Mouse (Mus musculus): ENCODE measurements at regions not wholly inside any gene's neighbourhood (a gene's known extent, or its start where the extent isn't known, plus 50 kb on each side); places are given as distances from the start of the nearest gene placed in this dataset.

DNA sequence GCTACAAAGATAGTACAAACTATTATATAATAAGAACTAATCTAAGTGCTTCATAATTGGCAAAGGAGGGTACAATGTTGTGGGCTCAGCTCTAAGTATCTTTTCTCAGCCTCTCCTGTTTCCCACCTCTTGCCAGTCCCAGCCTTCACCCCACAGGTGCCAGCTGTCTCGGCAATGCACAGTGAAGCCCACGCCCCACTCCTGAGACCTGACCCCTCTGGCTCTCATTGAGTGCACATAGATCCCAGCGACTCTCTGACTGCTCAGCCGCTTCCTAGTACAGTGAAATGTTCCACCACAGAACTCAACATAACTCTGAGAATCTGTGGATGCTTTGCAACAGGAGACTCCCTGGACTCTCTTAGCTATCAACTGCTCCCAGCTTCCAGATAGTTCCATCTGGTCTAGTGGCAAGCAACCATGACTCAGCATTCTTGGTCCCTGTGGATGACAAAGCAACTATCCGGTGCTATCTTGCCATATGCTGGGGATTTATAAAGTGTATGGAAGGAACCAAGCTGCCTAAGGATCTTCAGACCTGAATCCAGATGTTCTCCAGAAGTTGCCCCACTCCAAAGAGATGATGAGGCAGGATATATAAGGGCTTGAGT is 277.5 kb downstream of the Qk start:
- Histone ChIP-seq H3K9ac (replicated peaks; ENCODE audit: low read depth) (no peak overlapping the region), H3K4me2 (replicated peaks; ENCODE audit: low read depth, low read length) (no peak overlapping the region), H3K36me3 (ENCODE audit: insufficient read depth, low read length) (no peaks in the 10 kb centered on the region), H3K27me3 (replicated peaks; ENCODE audit: insufficient read depth, low read length) (no peaks in the 10 kb centered on the region), H3K4me1 (ENCODE audit: insufficient read depth, low read depth, low read length) (peaks cover 3% of the 10 kb centered on the region; the same call in 1 of the 2 replicates), H3K27ac (ENCODE audit: low read length) (no peak overlapping the region), H3K4me3 (ENCODE audit: low read depth, low read length) (no peak overlapping the region), H3K9me3 (ENCODE audit: low read length) (no peaks in the 10 kb centered on the region)
- TF ChIP-seq CTCF (IDR thresholded peaks at IDR 0.05) (no peak), EP300 (IDR thresholded peaks at IDR 0.05) (no peak)
- WGBS, result 79% methylated on average over 5 of the region's 5 CpGs
- no peak for DNase-seq (ENCODE audit: low spot score)
- no peak for ATAC-seq

DNA sequence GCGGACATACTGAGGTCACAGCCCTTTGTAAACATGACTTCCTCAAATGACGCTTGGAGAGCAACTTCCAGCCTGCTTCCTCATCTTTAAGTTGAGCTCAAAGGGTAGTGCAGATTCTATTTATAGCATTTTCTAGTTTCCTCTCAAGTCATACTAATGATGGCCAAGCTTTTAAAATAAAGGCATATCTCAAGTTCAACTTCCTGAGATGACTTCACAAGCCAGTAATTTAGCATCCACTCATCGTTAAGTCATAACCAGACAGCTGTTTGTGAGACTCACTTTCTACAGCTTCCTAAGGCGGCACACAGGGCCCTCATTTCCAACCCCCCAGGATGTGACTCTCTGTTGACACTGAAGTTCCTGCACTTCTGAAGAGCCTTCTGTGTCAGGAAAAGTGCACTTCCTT is 278.7 kb downstream of the Qk start:
- peaks cover 3% of the 10 kb centered on the region; the same call in 1 of the 2 replicates for H3K4me1 ChIP-seq (ENCODE audit: insufficient read depth, low read depth, low read length)
- DNase-seq (ENCODE audit: low spot score) (peak; percentile 79), ATAC-seq (peak; percentile 84)
- WGBS, result 20% methylated on average over 4 of the region's 4 CpGs
- no peak overlapping the region for H3K9ac ChIP-seq (replicated peaks; ENCODE audit: low read depth)
- no peaks in the 10 kb centered on the region for H3K27me3 ChIP-seq (replicated peaks; ENCODE audit: insufficient read depth, low read length)
- H3K36me3 ChIP-seq (ENCODE audit: insufficient read depth, low read length), result no peaks in the 10 kb centered on the region
- H3K9me3 ChIP-seq (ENCODE audit: low read length), result no peaks in the 10 kb centered on the region
- no peak overlapping the region for H3K4me3 ChIP-seq (ENCODE audit: low read depth, low read length)
- 0 out of 2 replicates have a peak overlapping the region, but pooled peaks have one; percentile 64 for H3K27ac ChIP-seq (ENCODE audit: low read length)
- no peak overlapping the region for H3K4me2 ChIP-seq (replicated peaks; ENCODE audit: low read depth, low read length)
- no peak for TF ChIP-seq CTCF (IDR thresholded peaks at IDR 0.05)
- TF ChIP-seq EP300 (IDR thresholded peaks at IDR 0.05), result peak; percentile 94

DNA sequence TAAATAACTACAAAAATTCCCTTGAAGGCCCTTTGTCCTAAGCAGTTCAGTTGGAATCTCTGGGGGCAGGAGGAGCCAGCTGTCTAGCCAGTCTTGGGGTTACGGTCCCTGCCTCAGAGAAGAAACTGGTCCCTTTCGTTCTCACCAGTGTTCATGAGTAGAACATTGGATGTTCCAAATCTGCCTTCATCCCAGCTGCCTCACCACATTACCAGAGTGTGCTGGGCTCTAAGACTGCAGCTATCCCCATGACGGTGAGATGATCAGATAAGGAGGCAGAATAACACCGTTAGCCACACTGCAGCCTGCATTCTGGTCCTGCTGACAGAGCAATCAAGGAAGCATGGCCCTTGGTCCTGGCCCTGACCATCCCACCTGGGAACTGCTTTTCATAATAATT is 279.3 kb downstream of the Qk start:
- Histone ChIP-seq H3K9ac (replicated peaks; ENCODE audit: low read depth) (no peak overlapping the region), H3K27me3 (replicated peaks; ENCODE audit: insufficient read depth, low read length) (no peaks in the 10 kb centered on the region), H3K27ac (ENCODE audit: low read length) (peak overlapping the region; percentile 64; the same call in 1 of the 2 replicates), H3K36me3 (ENCODE audit: insufficient read depth, low read length) (no peaks in the 10 kb centered on the region), H3K4me1 (ENCODE audit: insufficient read depth, low read depth, low read length) (peaks cover 3% of the 10 kb centered on the region; the same call in 1 of the 2 replicates), H3K4me2 (replicated peaks; ENCODE audit: low read depth, low read length) (no peak overlapping the region), H3K4me3 (ENCODE audit: low read depth, low read length) (no peak overlapping the region), H3K9me3 (ENCODE audit: low read length) (no peaks in the 10 kb centered on the region)
- DNase-seq (ENCODE audit: low spot score) (no peak), ATAC-seq (no peak)
- 40% methylated on average over 4 of the region's 4 CpGs for WGBS
- TF ChIP-seq EP300 (IDR thresholded peaks at IDR 0.05) (no peak), CTCF (IDR thresholded peaks at IDR 0.05) (no peak)

DNA sequence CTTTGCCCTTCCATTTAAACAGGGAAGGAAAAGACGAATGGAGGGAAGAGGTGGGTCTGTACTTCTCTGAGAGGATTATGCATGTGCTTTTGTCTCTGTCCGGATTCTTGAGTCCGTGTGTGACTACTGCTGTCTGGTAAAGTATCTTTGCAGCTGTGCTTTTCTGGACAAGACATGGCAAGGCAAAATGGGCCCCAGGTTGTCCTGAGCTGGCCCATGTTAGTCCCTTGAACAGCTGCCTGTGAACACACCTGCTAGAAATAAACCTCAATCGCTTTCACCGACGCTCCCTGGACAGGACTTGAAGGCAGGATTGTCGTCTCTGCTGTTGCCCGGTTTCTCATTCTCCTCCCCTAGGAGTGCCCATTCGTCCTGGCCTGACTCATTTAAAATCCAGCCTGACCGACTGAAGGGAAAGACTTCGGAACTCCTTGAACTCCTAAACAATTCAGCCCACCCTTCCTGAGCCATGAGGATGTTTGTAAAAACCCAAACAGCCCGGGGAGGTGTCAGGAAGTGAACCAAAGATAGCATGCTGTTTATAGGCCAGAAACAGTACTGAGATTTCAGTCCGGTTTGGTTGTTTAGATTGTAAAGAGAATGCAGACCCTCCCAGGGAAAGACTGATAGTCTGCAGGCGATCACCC is 281.7 kb downstream of the Qk start:
- ATAC-seq (peak; percentile 80), DNase-seq (ENCODE audit: low spot score) (peak; percentile 71)
- Histone ChIP-seq H3K27me3 (replicated peaks; ENCODE audit: insufficient read depth, low read length) (no peaks in the 10 kb centered on the region), H3K9ac (replicated peaks; ENCODE audit: low read depth) (no peak overlapping the region), H3K27ac (ENCODE audit: low read length) (peak overlapping the region; percentile 66), H3K4me3 (ENCODE audit: low read depth, low read length) (no peak overlapping the region), H3K36me3 (ENCODE audit: insufficient read depth, low read length) (no peaks in the 10 kb centered on the region), H3K4me2 (replicated peaks; ENCODE audit: low read depth, low read length) (no peak overlapping the region), H3K9me3 (ENCODE audit: low read length) (no peaks in the 10 kb centered on the region), H3K4me1 (ENCODE audit: insufficient read depth, low read depth, low read length) (peaks cover 3% of the 10 kb centered on the region; the same call in 1 of the 2 replicates)
- 47% methylated on average over 14 of the region's 14 CpGs for WGBS
- TF ChIP-seq CTCF (IDR thresholded peaks at IDR 0.05), result no peak
- TF ChIP-seq EP300 (IDR thresholded peaks at IDR 0.05), result peak; percentile 98

DNA sequence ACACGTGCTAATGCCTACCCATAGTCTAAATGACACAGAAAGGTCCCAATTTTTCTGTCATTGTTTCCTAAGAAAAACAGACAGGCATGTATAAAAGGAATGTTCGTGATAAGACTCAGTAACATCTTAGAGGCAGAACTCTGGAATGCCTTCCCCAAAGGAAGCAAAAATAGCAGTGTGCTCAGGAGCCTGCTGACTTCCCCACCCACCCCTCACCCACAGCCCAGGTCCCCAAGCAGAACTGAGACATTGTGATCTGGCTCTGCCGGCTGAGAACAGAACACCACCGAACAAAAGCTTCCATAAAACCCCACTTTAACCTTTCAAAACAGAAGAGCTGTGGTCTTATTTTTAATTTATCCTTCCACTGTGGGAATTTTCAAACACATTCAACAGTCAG is 286.1 kb downstream of the Qk start:
- H3K4me2 ChIP-seq (replicated peaks; ENCODE audit: low read depth, low read length), result no peak overlapping the region
- H3K36me3 ChIP-seq (ENCODE audit: insufficient read depth, low read length), result no peaks in the 10 kb centered on the region
- ATAC-seq (no peak), DNase-seq (ENCODE audit: low spot score) (no peak)
- H3K27me3 ChIP-seq (replicated peaks; ENCODE audit: insufficient read depth, low read length), result no peaks in the 10 kb centered on the region
- no peak overlapping the region for H3K4me3 ChIP-seq (ENCODE audit: low read depth, low read length)
- no peak overlapping the region for H3K9ac ChIP-seq (replicated peaks; ENCODE audit: low read depth)
- H3K9me3 ChIP-seq (ENCODE audit: low read length), result no peaks in the 10 kb centered on the region
- 39% methylated on average over 4 of the region's 4 CpGs for WGBS
- H3K4me1 ChIP-seq (ENCODE audit: insufficient read depth, low read depth, low read length), result no peaks in the 10 kb centered on the region
- no peak for TF ChIP-seq EP300 (IDR thresholded peaks at IDR 0.05)
- no peak overlapping the region for H3K27ac ChIP-seq (ENCODE audit: low read length)

DNA sequence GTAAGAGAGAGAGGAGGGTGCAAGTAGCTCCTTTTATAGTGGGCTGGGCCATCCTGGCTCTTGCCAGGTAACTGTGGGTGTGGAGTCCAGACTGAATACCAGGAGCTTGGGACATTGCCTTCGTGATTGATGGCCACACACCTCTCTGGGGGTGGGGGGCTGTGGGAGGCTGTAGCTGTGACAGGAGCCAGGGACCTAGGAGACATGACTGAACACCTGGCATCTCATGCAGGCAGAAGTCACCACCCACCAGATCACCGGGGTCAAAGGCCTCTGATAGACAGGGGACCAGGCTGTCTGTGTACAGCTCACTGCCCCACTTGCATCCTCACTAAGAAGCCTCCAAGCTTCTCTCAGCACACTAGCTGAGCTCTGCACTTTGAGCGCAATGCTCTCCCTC is 288.6 kb downstream of the Qk start:
- no peaks in the 10 kb centered on the region for H3K4me1 ChIP-seq (ENCODE audit: insufficient read depth, low read depth, low read length)
- no peaks in the 10 kb centered on the region for H3K36me3 ChIP-seq (ENCODE audit: insufficient read depth, low read length)
- H3K4me3 ChIP-seq (ENCODE audit: low read depth, low read length), result no peak overlapping the region
- H3K27me3 ChIP-seq (replicated peaks; ENCODE audit: insufficient read depth, low read length), result no peaks in the 10 kb centered on the region
- TF ChIP-seq CTCF (IDR thresholded peaks at IDR 0.05), result no peak
- WGBS, result 74% methylated on average over 3 of the region's 3 CpGs
- no peak for ATAC-seq
- H3K4me2 ChIP-seq (replicated peaks; ENCODE audit: low read depth, low read length), result no peak overlapping the region
- no peak overlapping the region for H3K9ac ChIP-seq (replicated peaks; ENCODE audit: low read depth)
- no peak for DNase-seq (ENCODE audit: low spot score)
- H3K9me3 ChIP-seq (ENCODE audit: low read length), result no peaks in the 10 kb centered on the region
- H3K27ac ChIP-seq (ENCODE audit: low read length), result no peak overlapping the region

Data from lung, postnatal 0 days (tissue).